Mouse (Mus musculus) neural tube, embryonic 15.5 days (tissue): ENCODE measurements around the gene Fam83g. TPM values are rescaled to one million over a fixed set of nuclear protein-coding genes. Genes with fewer than 3 reads are reported as not detected.

Experiments used
- ATAC-seq: fragments of 200-750 bp; cut with Nextera tagmentation; 2 replicates; pipeline ENCODE4 v1.8.0; 2017; ENCODE audit warnings: mild to moderate bottlenecking, moderate TSS enrichment, moderate library complexity; ENCODE audit not compliant: low FRiP score
- H3K27ac ChIP-seq: fragments of 300-500 bp; sonication (generic); replicated peaks from 2 replicates; pipeline ENCODE4 v1.5.1; 2015; ENCODE audit warnings: mild to moderate bottlenecking, inconsistent platforms
- H3K27me3 ChIP-seq: fragments of 300-500 bp; sonication (generic); replicated peaks from 2 replicates; pipeline ENCODE4 v1.6.1; 2015; ENCODE audit warnings: inconsistent platforms
- H3K36me3 ChIP-seq: fragments of 300-500 bp; sonication (generic); 2 replicates; pipeline ENCODE4 v1.6.1; 2015; ENCODE audit warnings: inconsistent platforms
- H3K4me1 ChIP-seq: fragments of 300-500 bp; sonication (generic); 2 replicates; pipeline ENCODE4 v1.6.1; 2015; ENCODE audit warnings: inconsistent platforms
- H3K4me2 ChIP-seq: fragments of 300-500 bp; sonication (generic); 2 replicates; pipeline ENCODE4 v1.6.1; 2015; ENCODE audit warnings: inconsistent platforms, mild to moderate bottlenecking, moderate library complexity
- H3K4me3 ChIP-seq: fragments of 300-500 bp; sonication (generic); replicated peaks from 2 replicates; pipeline ENCODE4 v1.5.1; 2015; ENCODE audit warnings: mild to moderate bottlenecking, inconsistent platforms
- H3K9ac ChIP-seq: fragments of 300-500 bp; sonication (generic); replicated peaks from 2 replicates; pipeline ENCODE4 v1.6.1; 2015; ENCODE audit warnings: mild to moderate bottlenecking, inconsistent platforms
- H3K9me3 ChIP-seq: fragments of 300-500 bp; sonication (generic); replicated peaks from 2 replicates; pipeline ENCODE4 v1.6.1; 2016; ENCODE audit warnings: inconsistent platforms
- WGBS: fragments of 180-500 bp; shearing (Covaris S2); methylation state at CpG from one replicate; pipeline ENCODE4 v1.1.7; 2015; ENCODE audit warnings: mixed read lengths; 5-methylcytosine and 5-hydroxymethylcytosine counted together
- polyA plus RNA-seq: library from polyadenylated mRNA; unstranded; fragments of >200 nt; fragmentation: Nextera tagmentation; extraction: Ambion mirVana; gene quantifications from 2 replicates; pipeline ENCODE4 v1.2.1, GENCODE M21; 2015

The Fam83g gene
- polyA plus RNA-seq, 1 experiment from 2014 or later, result 0.27 TPM

DNA sequence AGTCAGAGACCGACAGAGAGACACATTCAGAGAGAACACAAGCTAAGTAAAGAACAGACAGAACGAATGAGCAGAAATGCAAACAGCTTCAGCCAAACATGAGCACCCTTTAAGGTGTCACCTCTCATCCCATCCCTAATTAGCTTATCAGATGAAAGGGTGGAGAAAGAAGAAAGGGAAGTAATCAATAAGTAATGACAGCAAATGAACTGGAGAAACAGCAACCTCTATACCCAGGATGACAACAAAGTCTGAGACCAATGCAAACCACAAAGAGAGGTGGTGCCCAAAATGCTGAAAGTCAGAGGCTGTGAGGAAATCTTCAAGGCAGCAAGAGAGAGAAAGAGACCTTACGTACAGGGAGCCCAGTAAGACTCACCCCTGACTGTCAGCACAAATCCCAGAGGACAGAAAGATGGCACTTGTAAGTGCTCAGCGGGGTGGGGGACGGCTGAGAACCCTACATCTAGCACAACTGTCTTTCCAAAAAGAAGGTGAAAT, 38.5 kb upstream of the Fam83g start:
- no peak for ATAC-seq
- Histone ChIP-seq H3K9me3 (no peaks in the 10 kb centered on the region), H3K4me1 (no peaks in the 10 kb centered on the region), H3K4me2 (no peak overlapping the region), H3K27ac (no peak overlapping the region), H3K9ac (no peak overlapping the region), H3K4me3 (no peak overlapping the region), H3K27me3 (no peaks in the 10 kb centered on the region), H3K36me3 (no peaks in the 10 kb centered on the region)
- 82% methylated on average over 5 of the region's 5 CpGs for WGBS

DNA sequence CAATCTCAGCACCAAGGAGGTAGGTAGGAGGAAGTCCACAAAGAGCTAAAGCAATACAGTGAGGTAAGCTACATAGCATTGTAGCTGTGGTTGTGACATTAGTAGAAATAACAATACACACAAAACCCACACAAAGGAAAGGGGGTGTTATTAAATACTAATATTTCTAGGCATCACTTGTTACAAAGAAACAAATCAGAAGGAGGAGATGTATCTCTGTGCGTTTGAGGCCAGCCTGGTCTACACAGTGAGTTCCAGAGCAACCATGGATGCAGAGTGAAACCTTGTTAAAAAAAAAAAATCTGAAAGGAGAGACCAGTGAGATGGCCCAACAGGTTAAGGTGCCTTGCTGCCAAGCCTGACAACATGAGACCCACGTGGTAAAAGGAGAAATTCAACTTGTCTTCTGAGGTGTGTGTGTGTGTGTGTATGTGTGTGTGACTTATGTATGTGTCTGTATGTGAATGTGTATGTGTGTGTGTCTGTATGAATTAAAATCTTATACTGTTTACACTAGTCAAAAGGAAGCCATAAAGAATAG, 37.3 kb upstream of the Fam83g start:
- no peak for ATAC-seq
- H3K4me3 ChIP-seq, result no peak overlapping the region
- H3K4me2 ChIP-seq, result no peak overlapping the region
- no peaks in the 10 kb centered on the region for H3K4me1 ChIP-seq
- no peaks in the 10 kb centered on the region for H3K9me3 ChIP-seq
- 64% methylated on average over 2 of the region's 2 CpGs for WGBS
- no peaks in the 10 kb centered on the region for H3K27me3 ChIP-seq
- no peaks in the 10 kb centered on the region for H3K36me3 ChIP-seq
- no peak overlapping the region for H3K27ac ChIP-seq
- H3K9ac ChIP-seq, result no peak overlapping the region

DNA sequence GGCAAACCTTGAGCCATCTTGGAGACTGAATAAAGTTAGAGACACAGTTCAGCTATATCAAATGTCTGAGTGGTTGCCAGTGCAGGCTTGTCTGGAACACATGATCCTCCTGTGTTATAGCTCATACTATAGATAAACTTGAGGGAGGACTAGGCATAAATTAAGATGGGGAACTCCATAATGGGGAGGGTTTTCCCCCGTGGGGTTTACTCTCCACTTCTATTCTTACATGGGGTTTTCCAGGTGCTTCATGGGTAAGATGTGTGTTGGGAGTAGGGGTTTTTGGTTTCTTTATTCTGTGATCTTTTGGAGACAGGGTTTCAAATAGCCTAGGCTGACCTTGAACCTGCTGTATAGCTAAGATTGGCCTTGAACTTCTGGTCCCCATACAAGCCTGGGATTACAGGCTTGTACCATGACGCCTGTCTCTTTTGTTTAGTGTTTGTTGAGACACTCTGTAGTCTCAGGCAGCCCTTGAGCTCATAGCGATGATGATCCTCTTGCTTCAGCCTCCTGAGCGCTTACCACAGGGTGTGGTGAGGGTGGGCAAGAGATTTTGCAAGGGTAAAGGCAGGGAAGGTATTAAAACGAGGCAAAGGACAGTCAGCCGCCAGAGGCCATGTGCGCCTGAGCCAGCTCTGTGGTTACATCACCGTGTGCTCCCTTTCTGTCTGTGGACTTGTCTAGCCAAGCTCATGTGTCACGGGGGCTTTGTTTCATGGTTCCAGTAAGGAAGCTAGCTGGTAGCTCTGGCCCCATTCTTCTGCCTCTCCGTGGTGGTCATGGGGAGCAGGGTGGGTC, 36.6 kb upstream of the Fam83g start:
- Histone ChIP-seq H3K9me3 (no peaks in the 10 kb centered on the region), H3K4me1 (no peaks in the 10 kb centered on the region), H3K27ac (no peak overlapping the region), H3K36me3 (no peaks in the 10 kb centered on the region), H3K4me2 (no peak overlapping the region), H3K4me3 (no peak overlapping the region), H3K9ac (no peak overlapping the region), H3K27me3 (no peaks in the 10 kb centered on the region)
- no peak for ATAC-seq
- 72% methylated on average over 10 of the region's 10 CpGs for WGBS

DNA sequence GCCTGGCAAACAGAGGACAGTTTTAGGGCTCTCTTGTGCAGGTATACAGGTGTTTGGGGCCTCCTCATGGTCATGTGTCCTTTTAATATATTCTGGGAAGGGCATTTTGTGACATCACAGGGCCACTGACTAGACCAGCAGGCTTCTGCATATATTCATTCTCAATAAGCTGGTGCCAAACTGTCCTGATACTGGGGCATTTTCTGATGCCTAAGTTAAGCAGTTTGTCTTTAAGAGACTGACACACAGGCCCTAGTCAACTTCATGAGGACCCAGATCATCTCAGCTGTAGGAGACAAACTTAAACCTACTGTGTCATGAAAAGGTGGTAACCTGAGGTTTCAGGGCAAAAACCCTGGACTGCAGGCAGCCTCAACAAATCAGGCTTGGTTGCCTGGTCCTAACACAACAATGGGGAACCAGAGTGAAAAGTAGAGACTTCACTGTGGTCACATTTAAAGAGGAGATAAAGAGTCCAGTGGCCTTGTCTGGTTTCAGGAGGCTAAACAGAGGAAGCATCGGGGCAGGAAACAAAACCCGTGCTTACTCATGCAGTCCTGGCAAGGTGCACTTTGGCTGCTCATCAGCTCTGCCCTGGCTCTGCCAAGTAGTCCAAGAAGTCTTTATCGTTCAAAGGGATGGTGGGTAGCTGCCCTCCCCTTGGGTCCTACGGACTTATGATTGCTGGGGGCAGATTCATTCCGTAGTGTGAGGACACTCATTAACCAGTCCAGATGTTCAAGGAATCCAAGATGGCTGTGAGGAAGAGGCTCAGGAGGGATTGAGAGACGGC, 35.7 kb upstream of the Fam83g start:
- no peak overlapping the region for H3K27ac ChIP-seq
- WGBS, result 79% methylated on average over 6 of the region's 6 CpGs
- no peak for ATAC-seq

DNA sequence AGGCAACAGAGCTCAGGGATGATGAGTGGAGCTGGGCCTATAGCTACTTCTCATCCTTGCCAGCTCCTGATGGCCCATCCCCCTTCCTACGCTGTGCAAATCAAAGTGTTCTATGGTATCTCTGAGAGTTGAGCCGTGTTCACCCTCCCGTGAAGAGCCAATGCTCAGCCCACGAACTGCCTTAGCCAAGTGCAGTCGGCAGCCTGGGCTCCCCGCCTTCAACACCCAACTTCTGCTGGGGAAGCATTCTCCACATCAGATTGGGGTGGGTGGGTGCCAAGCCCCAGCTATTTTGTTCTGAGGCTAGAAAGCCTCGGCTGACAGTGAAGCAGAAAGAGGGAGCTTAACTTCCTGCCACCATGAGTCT, 35.2 kb upstream of the Fam83g start:
- WGBS, result 81% methylated on average over 7 of the region's 7 CpGs
- no peak overlapping the region for H3K9ac ChIP-seq

More for the DNA sequence above, 35.7 kb upstream of the Fam83g start:
- Histone ChIP-seq H3K27me3 (no peaks in the 10 kb centered on the region), H3K9ac (no peak overlapping the region), H3K36me3 (no peaks in the 10 kb centered on the region), H3K4me3 (no peak overlapping the region), H3K4me2 (no peak overlapping the region), H3K9me3 (no peaks in the 10 kb centered on the region), H3K4me1 (no peaks in the 10 kb centered on the region)

DNA sequence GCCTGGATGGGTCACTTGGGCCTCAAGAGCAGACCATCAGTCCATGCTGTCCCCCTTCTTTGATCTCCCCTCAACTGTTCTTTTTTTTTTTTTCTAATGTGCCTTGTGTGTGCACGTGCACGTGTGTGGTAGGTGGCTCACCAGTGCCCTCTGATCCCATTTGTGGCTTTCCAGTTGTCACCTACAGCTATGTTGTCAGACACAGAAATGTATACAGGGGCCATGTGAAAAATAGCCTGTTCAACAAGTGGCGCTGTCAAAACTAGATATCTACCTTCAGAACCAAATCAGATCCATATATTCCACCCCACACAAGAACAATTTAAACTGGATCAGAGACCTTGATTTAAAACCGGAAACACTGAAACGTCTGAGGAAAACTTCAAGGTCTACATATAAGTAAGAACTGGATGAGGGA, 34.7 kb upstream of the Fam83g start:
- Histone ChIP-seq H3K9me3 (no peaks in the 10 kb centered on the region), H3K27me3 (no peaks in the 10 kb centered on the region), H3K4me1 (no peaks in the 10 kb centered on the region), H3K36me3 (no peaks in the 10 kb centered on the region), H3K27ac (no peak overlapping the region), H3K4me3 (no peak overlapping the region), H3K9ac (no peak overlapping the region), H3K4me2 (no peak overlapping the region)
- ATAC-seq, result no peak
- 96% methylated on average over 5 of the region's 5 CpGs for WGBS

More for the DNA sequence above, 35.2 kb upstream of the Fam83g start:
- Histone ChIP-seq H3K9me3 (no peaks in the 10 kb centered on the region), H3K36me3 (no peaks in the 10 kb centered on the region), H3K4me2 (no peak overlapping the region), H3K27ac (no peak overlapping the region), H3K4me3 (no peak overlapping the region), H3K27me3 (no peaks in the 10 kb centered on the region), H3K4me1 (no peaks in the 10 kb centered on the region)
- no peak for ATAC-seq

DNA sequence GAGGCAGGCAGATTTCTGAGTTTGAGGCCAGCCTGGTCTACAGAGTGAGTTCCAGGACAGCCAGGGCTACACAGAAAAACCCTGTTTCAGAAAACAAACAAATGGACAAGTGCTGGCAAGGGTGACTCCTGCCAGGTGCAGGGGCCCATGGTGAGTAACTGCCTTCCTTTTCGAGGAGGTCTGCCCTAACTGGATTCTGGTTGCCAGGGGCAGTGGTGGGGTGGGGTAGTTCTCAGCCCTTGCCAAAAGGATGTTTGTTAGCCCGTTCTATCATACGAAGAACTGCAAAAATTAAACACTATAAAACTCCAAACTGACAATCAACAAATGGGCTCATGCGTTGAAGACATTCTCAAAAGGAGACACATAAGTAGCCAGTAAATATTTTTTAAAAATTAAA, 34.3 kb upstream of the Fam83g start:
- WGBS, result 92% methylated on average over 4 of the region's 4 CpGs
- Histone ChIP-seq H3K9ac (no peak overlapping the region), H3K4me1 (no peaks in the 10 kb centered on the region), H3K9me3 (no peaks in the 10 kb centered on the region), H3K27ac (no peak overlapping the region), H3K36me3 (no peaks in the 10 kb centered on the region), H3K4me3 (no peak overlapping the region), H3K27me3 (no peaks in the 10 kb centered on the region), H3K4me2 (no peak overlapping the region)
- no peak for ATAC-seq

DNA sequence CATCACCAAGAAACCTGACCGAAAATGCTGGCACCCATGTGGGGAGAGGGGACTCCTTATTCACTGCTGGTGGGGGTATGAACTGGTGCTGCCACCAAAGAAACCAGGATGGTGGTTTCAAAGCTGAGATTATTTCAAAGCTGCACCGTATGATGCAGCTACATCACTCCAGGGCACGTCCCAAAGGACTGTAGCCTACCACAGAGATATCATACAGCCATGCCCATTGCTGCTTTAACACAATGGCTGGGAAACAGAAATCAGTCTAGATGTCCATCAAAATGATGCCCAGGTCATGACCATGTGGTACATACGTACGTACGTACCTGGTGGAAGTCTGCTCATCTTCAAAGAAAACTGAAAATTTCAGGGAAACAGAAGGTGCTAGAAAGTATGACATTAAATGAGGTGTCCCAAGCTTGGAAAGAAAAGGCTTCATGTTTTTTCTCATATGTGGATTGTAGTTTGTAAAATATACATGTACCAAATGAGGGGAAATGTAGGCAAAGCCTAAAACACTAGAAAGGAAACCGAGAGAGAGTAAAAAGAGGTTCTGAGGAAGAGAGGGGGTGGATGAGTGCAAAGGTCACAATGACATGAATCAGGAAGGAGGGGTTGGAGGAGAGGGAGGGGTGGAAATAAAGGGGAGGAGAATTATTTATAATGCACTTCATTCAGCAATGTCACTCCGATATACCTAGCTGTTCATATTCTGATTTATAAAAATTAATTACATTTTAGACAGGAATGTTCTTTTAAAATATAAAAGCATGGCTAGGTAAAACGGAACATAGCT, 33.2 kb upstream of the Fam83g start:
- H3K27me3 ChIP-seq, result no peaks in the 10 kb centered on the region
- no peaks in the 10 kb centered on the region for H3K36me3 ChIP-seq
- 89% methylated on average over 9 of the region's 9 CpGs for WGBS
- no peak overlapping the region for H3K27ac ChIP-seq
- no peak overlapping the region for H3K4me3 ChIP-seq
- H3K4me2 ChIP-seq, result no peak overlapping the region
- no peaks in the 10 kb centered on the region for H3K9me3 ChIP-seq
- H3K9ac ChIP-seq, result no peak overlapping the region
- H3K4me1 ChIP-seq, result no peaks in the 10 kb centered on the region
- ATAC-seq, result no peak

DNA sequence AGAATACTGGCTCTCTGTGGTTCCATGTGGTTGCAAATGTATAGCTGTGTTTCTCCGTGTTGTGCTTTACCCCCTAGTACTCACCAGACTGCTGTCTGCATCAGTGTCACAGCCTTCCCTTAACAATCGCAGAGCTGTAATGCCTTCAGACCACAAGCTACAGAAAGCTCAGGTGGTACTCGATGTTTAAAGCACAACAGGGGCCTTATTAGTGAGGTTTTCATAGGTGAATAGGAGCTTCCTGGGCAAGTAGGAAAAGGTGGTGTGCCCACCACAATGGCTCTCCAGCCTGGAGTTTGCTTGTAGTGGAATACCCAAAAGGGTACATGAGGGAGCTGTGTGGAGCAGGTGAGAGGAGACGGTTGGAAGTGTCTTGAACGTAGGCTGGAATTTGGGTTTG, 31.7 kb upstream of the Fam83g start:
- WGBS, result 90% methylated on average over 5 of the region's 5 CpGs
- Histone ChIP-seq H3K27me3 (no peaks in the 10 kb centered on the region), H3K4me1 (no peaks in the 10 kb centered on the region), H3K27ac (no peak overlapping the region), H3K36me3 (no peaks in the 10 kb centered on the region), H3K4me2 (no peak overlapping the region), H3K9ac (no peak overlapping the region), H3K9me3 (no peaks in the 10 kb centered on the region), H3K4me3 (no peak overlapping the region)
- ATAC-seq, result no peak

DNA sequence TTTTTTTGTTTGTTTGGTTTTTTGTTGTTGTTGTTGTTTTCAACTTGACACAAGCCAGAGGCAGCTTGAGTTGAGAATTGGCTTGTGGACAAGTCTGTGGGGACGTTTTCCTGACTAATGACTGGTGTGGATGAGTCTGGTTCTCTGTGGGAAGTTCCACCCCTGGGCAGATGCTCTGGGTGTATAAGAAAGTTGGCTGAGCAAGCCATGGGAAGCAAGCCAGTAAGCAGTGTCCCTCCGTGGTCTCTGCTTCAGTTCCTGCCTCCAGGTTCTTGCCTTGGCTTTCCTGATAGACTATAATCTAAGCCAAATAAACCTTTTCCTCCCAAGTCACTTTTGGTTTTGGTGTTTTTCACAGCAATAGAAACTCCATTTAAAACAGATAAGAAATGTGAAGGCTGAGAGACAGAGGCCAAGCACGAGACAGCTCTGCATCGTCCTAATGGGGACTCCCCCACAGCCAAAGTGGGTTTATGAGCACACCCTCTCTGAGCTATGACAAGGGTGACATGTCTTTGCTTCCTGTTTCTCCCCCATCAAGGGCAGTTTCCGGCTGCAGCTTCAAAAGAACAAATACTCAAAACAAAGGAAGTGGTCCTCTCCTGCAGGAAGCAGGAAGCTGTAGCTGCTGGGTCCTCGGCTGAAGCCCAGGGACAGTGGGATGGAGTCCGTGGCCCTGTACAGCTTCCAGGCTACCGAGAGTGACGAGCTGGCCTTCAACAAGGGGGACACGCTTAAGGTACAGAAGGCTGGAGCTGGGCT, 31.0 kb upstream of the Fam83g start, which contains the start of gene Grap:
Gene Grap (plus strand): TSS at position 580 of the 762 bp plus-strand sequence.
- Histone ChIP-seq H3K36me3 (no peaks in the 10 kb centered on the region), H3K9me3 (no peaks in the 10 kb centered on the region), H3K9ac (no peak within 1 kb of the TSS), H3K4me3 (peak within 1 kb of the TSS; percentile 12; the same call in 1 of the 2 replicates), H3K4me2 (0 out of 2 replicates have a peak within 1 kb of the TSS, but pooled peaks have one; percentile 11), H3K27me3 (no peaks in the 10 kb centered on the region), H3K4me1 (no peaks in the 10 kb centered on the region), H3K27ac (no peak within 1 kb of the TSS)
- WGBS, result 77% methylated on average over 10 of the region's 10 CpGs
- ATAC-seq, result no peak
